Mouse (Mus musculus): ENCODE data around the gene Nck2.

Nck2 gene

DNA sequence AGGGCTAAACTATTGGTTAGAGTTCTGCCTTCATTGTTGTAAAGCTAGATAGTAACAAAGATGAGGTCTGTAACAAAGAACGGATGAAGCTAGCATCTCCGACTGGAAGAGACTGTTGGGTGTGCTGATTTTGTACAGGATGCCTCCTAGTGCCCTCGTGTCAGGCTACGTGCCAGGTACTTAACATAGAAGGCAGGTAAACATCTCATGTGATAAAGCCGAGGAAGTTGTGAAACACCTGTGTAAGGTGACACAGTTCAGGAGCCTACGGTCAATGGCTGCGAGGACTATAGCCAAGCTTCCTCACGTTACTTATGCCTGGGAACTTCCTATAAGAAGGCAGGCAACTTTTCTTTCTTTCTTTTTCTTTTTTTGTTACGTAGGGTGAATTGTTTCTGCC is at the start of gene Nck2:
Nck2 (plus strand) TSS at position 49 of the 400 bp plus-strand sequence.
- peak; percentile 77 for DNase-seq

- DNase-seq = peak; percentile 24
These were observed 49.3 kb upstream of the Nck2 start for GRCm38 (mm10) chr1:43395040-43395439.

DNA sequence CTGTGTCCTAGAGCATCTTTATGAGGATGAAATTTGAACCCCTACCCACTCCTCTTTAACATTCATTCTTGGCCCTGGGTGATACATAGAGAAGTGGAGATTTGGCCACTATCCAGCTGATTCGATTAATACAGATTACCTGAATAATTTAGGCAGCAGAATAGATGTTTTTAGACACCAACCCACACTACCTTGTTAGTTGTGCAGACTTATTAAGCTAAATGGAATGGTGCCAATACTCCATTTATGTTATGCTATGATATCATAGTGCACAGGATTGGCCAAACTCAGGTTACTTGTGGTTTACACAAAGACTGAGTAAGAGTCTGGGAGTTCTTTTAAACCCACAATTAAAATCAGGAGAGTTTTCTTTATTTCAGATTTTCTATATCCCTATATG is 48.6 kb upstream of the Nck2 start:
- no peak for DNase-seq

DNA sequence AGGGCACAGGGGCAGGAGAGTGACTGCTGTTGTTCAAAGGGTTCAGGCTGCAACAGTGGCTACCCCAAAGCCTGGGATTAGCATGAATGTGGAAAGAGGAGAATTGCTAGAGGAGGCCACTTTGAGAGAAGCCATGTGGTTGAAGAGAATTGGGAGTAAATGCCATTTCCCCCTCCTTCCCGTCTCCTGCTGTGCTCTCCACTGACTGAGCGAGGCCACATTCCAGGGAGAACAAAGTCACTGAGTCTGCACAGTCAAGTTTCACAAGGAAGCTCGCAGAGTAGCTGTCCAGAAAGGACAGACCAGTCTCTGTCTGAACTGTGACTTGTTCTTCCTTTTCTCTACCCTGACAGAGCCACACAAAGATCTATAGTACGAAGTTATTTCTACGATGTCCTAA is 47.9 kb upstream of the Nck2 start:
- no peak for DNase-seq

GRCm38 (mm10) chr1:43397096-43397495 is 47.3 kb upstream of the Nck2 start:
- DNase-seq = peak; percentile 53

DNA sequence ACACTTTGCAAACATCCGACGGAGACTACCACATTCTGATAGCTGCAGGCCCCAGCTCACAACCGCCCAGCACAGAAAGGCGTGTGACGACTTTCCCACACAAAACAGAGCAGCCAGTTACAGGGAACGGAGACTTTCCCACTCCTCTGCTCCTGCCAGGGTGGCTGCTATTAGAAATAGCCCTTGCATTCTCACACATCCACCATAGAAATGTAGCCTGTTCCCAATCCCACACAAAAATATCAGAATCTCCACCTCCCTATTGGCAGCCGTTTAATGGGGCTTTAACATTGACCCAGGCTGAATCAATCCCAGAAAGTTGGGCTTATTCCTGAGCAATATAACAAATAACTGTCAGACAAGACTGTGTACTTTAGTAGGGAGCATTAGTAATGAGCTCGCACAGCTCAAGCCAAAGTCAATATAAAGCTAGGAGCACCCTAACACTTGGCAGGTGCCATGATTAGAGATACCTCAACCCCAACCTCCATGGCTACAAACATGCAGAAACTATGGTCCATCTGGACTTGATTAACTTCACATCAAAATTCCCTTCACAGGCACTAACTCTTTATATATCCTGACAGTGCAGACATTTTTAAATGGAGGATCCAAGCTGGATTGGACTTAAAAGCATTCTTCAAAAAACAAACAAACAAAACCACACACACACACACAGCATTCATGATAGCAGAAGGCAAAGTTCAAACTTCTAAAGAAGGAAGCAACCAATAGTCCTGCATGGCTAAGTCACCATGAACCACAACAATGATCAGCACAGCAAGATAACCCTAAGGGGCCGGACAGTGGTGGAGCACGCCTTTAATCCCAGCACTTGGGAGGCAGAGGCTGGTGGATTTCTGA is 45.4 kb upstream of the Nck2 start:
- peak; percentile 50 for DNase-seq

- peak; percentile 24 for DNase-seq
These were observed 44.7 kb upstream of the Nck2 start for GRCm38 (mm10) chr1:43399602-43400216.

- DNase-seq = peak; percentile 27
These were observed 43.7 kb upstream of the Nck2 start for GRCm38 (mm10) chr1:43400655-43401054.

DNA sequence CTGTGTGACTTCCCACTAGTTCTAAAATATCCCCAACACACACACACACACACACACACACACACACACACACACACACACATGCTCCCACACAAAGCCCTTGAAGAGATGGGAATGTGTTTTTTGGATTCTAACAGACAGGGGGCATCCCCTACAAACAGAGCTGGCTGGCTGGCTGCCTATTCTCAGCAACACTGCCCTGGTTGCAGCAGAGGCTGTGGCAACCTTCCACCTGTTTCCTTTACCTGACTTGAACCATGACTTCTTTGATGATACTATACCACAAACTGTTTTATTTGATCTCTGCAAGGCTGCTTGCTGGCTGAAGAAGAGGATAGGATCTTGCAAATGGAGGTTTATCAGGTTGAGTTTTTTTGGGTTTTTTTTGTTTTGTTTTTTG is 41.0 kb upstream of the Nck2 start:
- peak; percentile 54 for DNase-seq

- DNase-seq = peak; percentile 68
These were observed 39.4 kb upstream of the Nck2 start for GRCm38 (mm10) chr1:43404693-43405678.

DNA sequence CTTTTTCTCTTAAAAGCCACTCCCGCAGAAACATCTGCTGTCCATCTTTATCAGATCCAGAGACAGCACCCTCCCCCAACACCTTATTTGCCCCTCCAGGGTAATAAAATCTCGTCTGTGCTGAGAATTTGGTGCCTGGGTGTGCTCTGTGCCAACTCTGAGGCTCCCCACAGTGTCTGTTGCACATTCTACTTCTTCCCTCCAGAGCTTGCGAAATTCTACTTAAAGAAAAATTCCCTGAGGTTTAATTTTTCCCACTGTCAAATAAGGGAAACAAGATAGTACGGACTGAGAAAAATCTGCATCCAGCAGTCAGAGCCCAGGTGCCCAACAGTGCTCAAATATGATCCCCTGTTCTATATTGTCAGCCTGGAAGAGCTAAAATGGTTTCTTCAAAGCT is 35.4 kb upstream of the Nck2 start:
- no peak for DNase-seq

DNA sequence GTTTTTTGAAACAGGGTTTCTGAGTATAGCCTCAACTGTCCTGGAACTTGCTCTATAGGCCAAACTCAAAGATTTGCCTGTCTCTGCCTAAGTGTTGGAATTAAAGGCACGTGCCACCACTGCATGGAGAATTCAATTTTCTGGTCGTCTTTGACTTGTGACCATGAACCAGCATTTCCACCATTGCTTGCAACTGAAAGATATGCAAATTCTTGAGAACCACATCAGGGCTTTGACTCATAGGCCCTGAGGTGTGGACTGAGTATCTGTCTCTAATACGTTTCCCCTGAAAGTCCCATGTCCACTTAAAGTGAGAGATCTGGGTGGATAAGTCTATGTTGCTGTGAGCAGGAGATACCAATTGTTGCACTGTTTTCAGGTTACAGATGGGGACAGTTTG is 31.6 kb upstream of the Nck2 start:
- no peak for DNase-seq

GRCm38 (mm10) chr1:43413298-43413697 is 31.1 kb upstream of the Nck2 start:
- DNase-seq = peak; percentile 95

DNA sequence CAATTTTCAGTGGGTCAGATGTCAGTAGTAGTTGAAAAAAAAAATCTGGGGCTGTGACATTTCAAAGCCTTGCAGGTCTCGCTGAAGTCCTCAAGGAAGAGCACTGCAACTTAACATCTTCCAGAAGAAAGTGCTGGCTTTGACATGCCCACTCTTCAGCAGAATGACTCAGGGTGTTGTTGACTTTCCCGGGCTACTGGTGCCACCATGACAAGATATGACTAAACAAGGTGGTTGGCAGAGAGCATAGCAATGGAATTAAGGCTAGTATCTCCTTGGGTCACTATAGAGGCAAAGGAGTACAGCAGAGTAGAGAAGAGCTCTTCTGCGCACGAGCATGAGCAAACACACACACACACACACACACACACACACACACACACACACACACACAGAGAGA is 30.6 kb upstream of the Nck2 start:
- peak; percentile 58 for DNase-seq

GRCm38 (mm10) chr1:43414228-43414627 is 30.2 kb upstream of the Nck2 start:
- DNase-seq = no peak

- no peak for DNase-seq
These were observed 29.4 kb upstream of the Nck2 start for GRCm38 (mm10) chr1:43414971-43415370.

GRCm38 (mm10) chr1:43422969-43423748 is 21.2 kb upstream of the Nck2 start:
- peak; percentile 7 for DNase-seq

- peak; percentile 95 for DNase-seq
These were observed 17.9 kb upstream of the Nck2 start for GRCm38 (mm10) chr1:43426526-43426925.

DNA sequence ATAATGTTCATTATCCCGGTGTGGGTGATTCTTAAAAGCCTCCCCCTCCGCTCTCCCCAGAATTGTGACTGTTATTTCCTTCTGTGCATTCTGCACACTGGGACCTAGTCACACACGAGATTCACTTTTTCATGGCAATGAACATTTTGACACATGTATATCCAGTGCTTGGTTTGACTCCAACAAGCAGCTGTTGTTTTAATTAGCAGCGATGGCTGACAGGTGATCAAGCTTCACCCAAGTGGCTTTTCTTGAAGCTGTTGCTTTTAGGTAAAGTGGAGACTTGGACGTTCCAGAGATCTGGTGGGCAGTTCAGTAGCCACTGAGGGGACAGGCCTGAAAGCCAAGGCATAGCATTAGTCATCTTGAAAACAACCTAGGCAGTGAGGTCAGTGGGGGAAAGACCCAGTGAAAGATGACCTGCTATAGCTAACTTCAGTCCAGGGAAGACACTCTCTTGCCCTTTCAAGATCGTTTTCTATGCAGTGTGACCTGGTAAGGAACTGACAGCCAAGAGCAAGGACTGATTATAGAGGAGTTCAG is 17.3 kb upstream of the Nck2 start:
- no peak for DNase-seq

- DNase-seq = peak; percentile 19
These were observed 14.2 kb upstream of the Nck2 start for GRCm38 (mm10) chr1:43429924-43430876.

DNA sequence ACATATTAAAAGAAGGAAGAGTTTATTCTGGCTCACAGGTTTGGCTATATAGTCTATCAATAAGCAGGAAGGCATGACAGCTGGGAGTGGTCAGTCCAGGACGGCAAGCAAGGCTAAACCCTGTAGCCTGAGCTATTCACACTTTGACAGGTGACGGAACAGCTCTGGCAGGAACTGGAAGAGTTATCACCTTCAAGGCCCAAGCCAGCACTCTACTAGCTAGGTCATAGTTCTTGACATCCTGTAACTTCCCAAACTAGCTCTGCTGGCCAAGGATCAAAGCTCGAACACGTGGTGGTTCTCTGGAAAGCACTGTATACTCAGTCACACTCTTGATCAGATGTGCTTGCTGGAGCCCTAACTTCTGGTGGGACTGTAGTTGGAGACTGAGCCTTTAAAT is 10.5 kb upstream of the Nck2 start:
- DNase-seq = peak; percentile 94
